In genomic region chr11:49100409-49100808, GRCm38 (mm10) we compare ENCODE assay signal across 22 mouse cellular contexts. TPM values are rescaled to one million over a fixed set of nuclear protein-coding genes. Genes with fewer than 3 reads are reported as not detected.
A peak's percentile ranks its signal among the peaks of the same experiment; 100 is the strongest.
DNase-seq lines count a peak whose midpoint lies in the region; ATAC-seq lines count a peak whose summit lies in the region.
"Had no signal": no experiment of that assay in that cellular context is flagged by ENCODE, and none has a peak within 500 bp of the region (broad histone marks: within the 10 kb centered on the region; RNA-seq: fewer than 3 reads in every experiment).

No protein-coding gene starts in this region.

- peak; percentile 79 for ATAC-seq in granulocyte monocyte progenitor cell, adult 5-6 weeks (replicated peaks; ENCODE audit: poor library complexity, severe bottlenecking)
- no peak for ATAC-seq in hindbrain, embryonic 11.5 days (ENCODE audit: low FRiP score)
- ATAC-seq in forebrain, embryonic 13.5 days, result no peak
- ATAC-seq: lung, postnatal 0 days had no signal

- H3K27ac ChIP-seq in hindbrain, embryonic 11.5 days (ENCODE audit: low read depth, low read length), result no peak overlapping the region
- no peak overlapping the region for H3K27ac ChIP-seq in forebrain, embryonic 13.5 days
- H3K27ac ChIP-seq: limb, embryonic 12.5 days; neural tube, embryonic 15.5 days had no signal

- peak; percentile 81 for DNase-seq in heart, adult 11 months
- DNase-seq in heart, postnatal 10 days, result no peak
- peak; percentile 15 for DNase-seq in ES-CJ7 (ENCODE audit: low read depth, low spot score)
- peak; percentile 60 for DNase-seq in naive thymus-derived CD4-positive, alpha-beta T cell, adult 2 months (ENCODE audit: low read depth)
- DNase-seq in hindbrain, embryonic 11.5 days (ENCODE audit: low spot score), result no peak
- no peak for DNase-seq in ovary, postnatal 36 days (ENCODE audit: low spot score)
- DNase-seq: adrenal gland, postnatal 36 days; B cell, adult 2 months; cerebellum, adult 11 months; heart, adult 18-20 months had no signal

- intact Hi-C loops in heart, postnatal 10 days (cut with DNase I), result no loop called here

- no peak overlapping the region for H3K4me3 ChIP-seq in hindbrain, embryonic 11.5 days (ENCODE audit: low read depth, low read length)
- H3K4me3 ChIP-seq in forebrain, embryonic 13.5 days, result no peak overlapping the region
- H3K4me3 ChIP-seq: erythroblast, embryonic 14.5 days; limb, embryonic 12.5 days; neural tube, embryonic 15.5 days had no signal

- no peaks in the 10 kb centered on the region for H3K9me3 ChIP-seq in hindbrain, embryonic 11.5 days (ENCODE audit: control insufficient read depth, low read length)
- H3K9me3 ChIP-seq in forebrain, embryonic 13.5 days (replicated peaks), result no peaks in the 10 kb centered on the region
- H3K9me3 ChIP-seq: limb, embryonic 12.5 days; neural tube, embryonic 15.5 days had no signal

- H3K4me1 ChIP-seq in hindbrain, embryonic 11.5 days (replicated peaks; ENCODE audit: control insufficient read depth, insufficient read depth, low read length), result no peaks in the 10 kb centered on the region
- peaks cover 1% of the 10 kb centered on the region; the same call in 1 of the 2 replicates for H3K4me1 ChIP-seq in forebrain, embryonic 13.5 days
- H3K4me1 ChIP-seq: limb, embryonic 12.5 days; neural tube, embryonic 15.5 days had no signal

- H3K36me3 ChIP-seq in hindbrain, embryonic 11.5 days (ENCODE audit: control insufficient read depth, insufficient read depth, low read length), result no peaks in the 10 kb centered on the region
- no peaks in the 10 kb centered on the region for H3K36me3 ChIP-seq in forebrain, embryonic 13.5 days (ENCODE audit: poor library complexity, severe bottlenecking)
- H3K36me3 ChIP-seq: limb, embryonic 12.5 days; neural tube, embryonic 15.5 days had no signal

- H3K27me3 ChIP-seq in hindbrain, embryonic 11.5 days (ENCODE audit: control insufficient read depth, insufficient read depth, low read length), result no peaks in the 10 kb centered on the region
- no peaks in the 10 kb centered on the region for H3K27me3 ChIP-seq in forebrain, embryonic 13.5 days
- H3K27me3 ChIP-seq: limb, embryonic 12.5 days; neural tube, embryonic 15.5 days had no signal

- no peak overlapping the region for H3K9ac ChIP-seq in hindbrain, embryonic 11.5 days (ENCODE audit: low read depth, low read length)
- H3K9ac ChIP-seq in forebrain, embryonic 13.5 days, result no peak overlapping the region
- H3K9ac ChIP-seq: limb, embryonic 12.5 days; neural tube, embryonic 15.5 days had no signal

- WGBS in hindbrain, embryonic 11.5 days, result 77% methylated on average over 3 of the region's 3 CpGs
- 84% methylated on average over 3 of the region's 3 CpGs for WGBS in forebrain, embryonic 13.5 days

- no peak overlapping the region for H3K4me2 ChIP-seq in hindbrain, embryonic 11.5 days (replicated peaks; ENCODE audit: low read depth, low read length)
- H3K4me2 ChIP-seq in forebrain, embryonic 13.5 days, result no peak overlapping the region
- H3K4me2 ChIP-seq: limb, embryonic 12.5 days; neural tube, embryonic 15.5 days had no signal

RNA-seq across cellular contexts. Expression of gene Olfr1396, which starts 14.3 kb away (rescaled TPM):
- total RNA-seq in heart, postnatal 10 days (2021), result 1 to 10 TPM; 1.1 to 1.5 TPM
- not detected in 2 replicates for total RNA-seq in granulocyte monocyte progenitor cell, adult 5-6 weeks (2014; fragmentation: Nextera tagmentation)
- not detected in 2 replicates for total RNA-seq in granulocyte monocyte progenitor cell, adult 5-6 weeks (2017)
- not detected in 2 replicates for polyA plus RNA-seq in hindbrain, embryonic 11.5 days (2014; fragmentation: Nextera tagmentation; extraction: Ambion mirVana)
- polyA plus RNA-seq in forebrain, embryonic 13.5 days (2015; fragmentation: Nextera tagmentation; extraction: Ambion mirVana), result not detected in 2 replicates
- total RNA-seq: layer of hippocampus, postnatal 14 days; midbrain, postnatal 0 days had no signal
- polyA plus RNA-seq: erythroblast, embryonic 14.5 days; intestine, embryonic 14.5 days; kidney, embryonic 16.5 days; limb, embryonic 12.5 days; lung, postnatal 0 days; midbrain, postnatal 0 days; neural tube, embryonic 15.5 days; stomach, embryonic 16.5 days had no signal

RNA-seq across cellular contexts. Expression of gene Ifi47, which starts 24.0 kb away (rescaled TPM):
- total RNA-seq in heart, postnatal 10 days (2021), result 1 to 10 TPM; 1.7 to 2.2 TPM
- 84.9 and 101 TPM in 2 replicates for total RNA-seq in granulocyte monocyte progenitor cell, adult 5-6 weeks (2014; fragmentation: Nextera tagmentation)
- 45.8 and 73.5 TPM in 2 replicates for total RNA-seq in granulocyte monocyte progenitor cell, adult 5-6 weeks (2017)
- polyA plus RNA-seq in hindbrain, embryonic 11.5 days (2014; fragmentation: Nextera tagmentation; extraction: Ambion mirVana), result 0.20 and 0.71 TPM in 2 replicates
- polyA plus RNA-seq in forebrain, embryonic 13.5 days (2015; fragmentation: Nextera tagmentation; extraction: Ambion mirVana), result 0.27 and 0.47 TPM in 2 replicates
- polyA plus RNA-seq: erythroblast, embryonic 14.5 days had no signal

RNA-seq across cellular contexts. Expression of gene Tgtp2, which starts 36.4 kb away (rescaled TPM):
- total RNA-seq in heart, postnatal 10 days (2021), result not detected
- 6.8 and 8.9 TPM in 2 replicates for total RNA-seq in granulocyte monocyte progenitor cell, adult 5-6 weeks (2014; fragmentation: Nextera tagmentation)
- 27.9 and 40.5 TPM in 2 replicates for total RNA-seq in granulocyte monocyte progenitor cell, adult 5-6 weeks (2017)
- polyA plus RNA-seq in hindbrain, embryonic 11.5 days (2014; fragmentation: Nextera tagmentation; extraction: Ambion mirVana), result not detected in 2 replicates
- polyA plus RNA-seq in forebrain, embryonic 13.5 days (2015; fragmentation: Nextera tagmentation; extraction: Ambion mirVana), result not detected in 2 replicates
- total RNA-seq: layer of hippocampus, postnatal 14 days; midbrain, postnatal 0 days had no signal
- polyA plus RNA-seq: erythroblast, embryonic 14.5 days; limb, embryonic 12.5 days had no signal

RNA-seq across cellular contexts. Expression of gene Olfr1395, which starts 41.7 kb away (rescaled TPM):
- total RNA-seq in heart, postnatal 10 days (2021), result not detected
- total RNA-seq in granulocyte monocyte progenitor cell, adult 5-6 weeks (2014; fragmentation: Nextera tagmentation), result not detected in 2 replicates
- total RNA-seq in granulocyte monocyte progenitor cell, adult 5-6 weeks (2017), result not detected in 2 replicates
- not detected in 2 replicates for polyA plus RNA-seq in hindbrain, embryonic 11.5 days (2014; fragmentation: Nextera tagmentation; extraction: Ambion mirVana)
- polyA plus RNA-seq in forebrain, embryonic 13.5 days (2015; fragmentation: Nextera tagmentation; extraction: Ambion mirVana), result not detected in 2 replicates
- total RNA-seq: adrenal gland, postnatal 36 days; heart, adult 18-20 months; heart, postnatal 25 days; layer of hippocampus, postnatal 14 days; midbrain, postnatal 0 days had no signal
- polyA plus RNA-seq: erythroblast, embryonic 14.5 days; intestine, embryonic 14.5 days; kidney, embryonic 16.5 days; limb, embryonic 12.5 days; lung, postnatal 0 days; midbrain, postnatal 0 days; neural tube, embryonic 15.5 days; stomach, embryonic 16.5 days had no signal

RNA-seq across cellular contexts. Expression of gene 9930111J21Rik2, which starts 49.4 kb away (rescaled TPM):
- total RNA-seq in heart, postnatal 10 days (2021), result 1 to 10 TPM; 6.8 to 7.3 TPM
- 40.1 and 45.9 TPM in 2 replicates for total RNA-seq in granulocyte monocyte progenitor cell, adult 5-6 weeks (2014; fragmentation: Nextera tagmentation)
- 29.3 and 35.2 TPM in 2 replicates for total RNA-seq in granulocyte monocyte progenitor cell, adult 5-6 weeks (2017)
- polyA plus RNA-seq in hindbrain, embryonic 11.5 days (2014; fragmentation: Nextera tagmentation; extraction: Ambion mirVana), result 0.11 and 0.42 TPM in 2 replicates
- polyA plus RNA-seq in forebrain, embryonic 13.5 days (2015; fragmentation: Nextera tagmentation; extraction: Ambion mirVana), result 0.13 and 0.21 TPM in 2 replicates
- polyA plus RNA-seq: erythroblast, embryonic 14.5 days had no signal

Comparison
In these comparisons a context has a peak if more than half of its experiments do, and no peak if none do; other contexts are left out.
1. DNase-seq: peak in heart, adult 11 months (single experiment), ES-CJ7 (single experiment) and naive thymus-derived CD4-positive, alpha-beta T cell, adult 2 months (single experiment); none in heart, postnatal 10 days (0 of 2), hindbrain, embryonic 11.5 days (single experiment) and ovary, postnatal 36 days (single experiment).
2. RNA of gene Ifi47, which starts 24.0 kb away (total RNA-seq): 45.8 to 101 TPM in granulocyte monocyte progenitor cell, adult 5-6 weeks; 1.7 to 2.2 TPM in heart, postnatal 10 days; every median in the first group is over 10 times any median in the second.
3. RNA of gene Tgtp2, which starts 36.4 kb away (total RNA-seq): 6.8 to 40.5 TPM in granulocyte monocyte progenitor cell, adult 5-6 weeks; not detected in heart, postnatal 10 days; every median in the first group is over 4 times any median in the second.